Mouse (Mus musculus) G1E (cell line): ENCODE results near the gene Map7d1.

ENCODE experiments used
- CTCF ChIP-seq: IDR thresholded peaks from 2 replicates; pipeline ENCODE4 v1.5.1; 2012; ENCODE audit warnings: low read depth, low read length, inconsistent platforms, mixed read lengths
- GATA1 ChIP-seq: IDR thresholded peaks from 2 replicates; pipeline ENCODE4 v1.6.1; 2012; ENCODE audit warnings: borderline replicate concordance, low read length, inconsistent platforms, mixed read lengths
- POLR2AphosphoS5 ChIP-seq: IDR thresholded peaks from 2 replicates; pipeline ENCODE4 v1.6.1; 2012; ENCODE audit warnings: low read depth, low read length, inconsistent platforms; ENCODE audit not compliant: insufficient replicate concordance
- TAL1 ChIP-seq: conservative IDR thresholded peaks from 2 replicates; pipeline ENCODE4 v1.6.1; 2012; ENCODE audit warnings: low read depth, low read length, inconsistent platforms, mixed read lengths

DNA sequence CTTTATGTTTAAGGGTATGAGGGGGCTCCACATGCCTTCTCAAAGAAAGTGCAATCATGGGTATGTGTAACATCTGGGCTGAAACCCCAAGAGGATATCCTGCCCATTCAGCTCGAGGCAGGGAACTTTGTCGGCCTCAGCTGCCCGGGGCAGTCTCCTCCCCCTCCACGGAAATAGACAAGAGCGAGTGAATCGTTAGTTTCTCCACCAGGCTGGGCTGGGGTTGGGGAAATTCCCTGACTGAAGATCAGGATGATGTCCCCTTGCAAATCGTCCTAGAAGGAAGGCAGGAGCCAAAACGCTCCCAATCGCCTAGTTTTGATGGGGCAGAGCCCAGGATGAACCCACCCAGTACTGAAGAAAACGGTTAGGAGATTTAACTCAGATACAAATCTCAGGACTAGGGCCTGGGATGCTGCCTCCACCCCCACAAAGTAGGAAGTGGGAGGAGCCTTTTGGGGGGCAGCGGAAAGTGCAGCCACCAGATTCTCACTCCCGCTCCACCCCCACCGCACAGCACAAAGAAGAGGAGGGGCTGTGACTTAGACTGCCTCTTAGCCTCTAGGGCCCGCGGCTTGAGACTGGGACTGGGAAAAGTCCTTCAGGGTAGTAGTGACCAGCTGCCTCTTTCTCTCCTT lies 3.5 kb upstream of the Map7d1 start:
- TF ChIP-seq CTCF (no peak), TAL1 (no peak), GATA1 (no peak), POLR2AphosphoS5 (no peak)
